In the genomic region with DNA sequence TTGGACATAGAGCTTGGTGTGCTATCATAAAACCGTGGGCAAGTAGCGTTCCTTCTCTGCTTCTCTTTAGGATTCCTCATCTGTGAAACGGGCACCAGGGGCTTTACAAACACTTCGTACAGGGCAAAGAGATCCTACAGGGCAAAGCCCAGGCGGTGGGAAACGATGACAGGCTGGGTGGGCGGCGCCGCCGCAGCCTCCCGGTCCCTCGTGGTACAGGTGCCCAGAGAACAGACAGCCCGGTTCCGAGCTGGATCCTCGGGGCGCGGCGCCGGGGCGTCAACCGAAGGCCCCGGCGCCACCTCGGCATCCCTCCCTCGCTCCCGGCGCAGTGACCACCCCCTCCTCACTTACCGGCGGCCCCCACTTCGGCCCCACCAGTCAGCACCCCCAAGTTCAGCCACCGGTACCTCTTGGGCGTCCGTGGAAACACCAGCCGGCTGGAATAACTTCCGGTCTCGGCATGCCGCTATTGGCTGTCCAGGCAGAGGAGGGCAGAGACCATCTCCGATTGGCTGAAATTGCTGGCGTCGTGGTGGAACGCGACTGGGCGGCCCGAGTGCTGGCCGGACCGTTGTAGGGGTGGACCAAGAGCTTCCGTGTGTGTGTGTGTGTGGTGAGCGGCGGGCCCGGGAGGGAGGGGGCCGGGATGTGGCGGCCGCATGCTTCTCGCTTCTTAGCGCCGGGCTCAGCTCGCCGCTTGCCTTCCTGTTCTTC, we compare ENCODE assay signal across 8 mouse cellular contexts. TPM values are rescaled to one million over a fixed set of nuclear protein-coding genes. Genes with fewer than 3 reads are reported as not detected.
DNase-seq lines count a peak whose midpoint lies in the region; ATAC-seq and TF ChIP-seq lines count a peak whose summit lies in the region.

Gene Wars, minus strand, starts transcription at position 460 of the 717 bp plus-strand sequence.

- TF ChIP-seq CTCF in heart, adult 2 months (IDR thresholded peaks at IDR 0.05) = no peak

- H3K27ac ChIP-seq in embryonic facial prominence, embryonic 14.5 days (replicated peaks; ENCODE audit: low read depth, low read length) = no peak within 1 kb of the TSS; the same call in 1 of the 2 replicates
- H3K27ac ChIP-seq in heart, adult 2 months = peak within 1 kb of the TSS; percentile 79
- no peak within 1 kb of the TSS for H3K27ac ChIP-seq in limb, embryonic 13.5 days
- H3K27ac ChIP-seq in midbrain, embryonic 16.5 days (ENCODE audit: low read length) = peak within 1 kb of the TSS; percentile 4; the same call in 1 of the 2 replicates

- H3K79me2 ChIP-seq in heart, adult 2 months (replicated peaks; ENCODE audit: control insufficient read depth, insufficient read depth, low read length) = no peaks in the 10 kb centered on the region

- H3K9me3 ChIP-seq in embryonic facial prominence, embryonic 14.5 days (ENCODE audit: control insufficient read depth, low read length) = no peaks in the 10 kb centered on the region
- no peaks in the 10 kb centered on the region for H3K9me3 ChIP-seq in limb, embryonic 13.5 days
- H3K9me3 ChIP-seq in midbrain, embryonic 16.5 days (replicated peaks; ENCODE audit: control insufficient read depth, low read length, poor library complexity, severe bottlenecking) = no peaks in the 10 kb centered on the region

- TF ChIP-seq EP300 in heart, adult 2 months (IDR thresholded peaks at IDR 0.05; ENCODE audit: insufficient read depth, low read depth, low read length) = peak; percentile 59; the same call in 1 of the 2 replicates

- ATAC-seq in embryonic facial prominence, embryonic 14.5 days (ENCODE audit: low read depth) = peak; percentile 100
- ATAC-seq in limb, embryonic 13.5 days (ENCODE audit: low FRiP score, low read depth) = peak; percentile 100
- ATAC-seq in midbrain, embryonic 16.5 days = peak; percentile 99

- intact Hi-C loops in heart, adult 2 months (cut with DNase I) = loop anchor here (5.0 kb wide), 4 partner anchors 62 to 137 kb away; partner anchors contain the start of gene Yy1

- peaks cover 9% of the 10 kb centered on the region; the same call in 1 of the 2 replicates for H3K4me1 ChIP-seq in embryonic facial prominence, embryonic 14.5 days (ENCODE audit: control insufficient read depth, insufficient read depth, low read length)
- H3K4me1 ChIP-seq in heart, adult 2 months (ENCODE audit: control insufficient read depth, insufficient read depth, low read length) = peaks cover 3% of the 10 kb centered on the region
- H3K4me1 ChIP-seq in limb, embryonic 13.5 days = peaks cover 16% of the 10 kb centered on the region
- peaks cover 20% of the 10 kb centered on the region for H3K4me1 ChIP-seq in midbrain, embryonic 16.5 days (ENCODE audit: control insufficient read depth, insufficient read depth, low read length)

- H3K9ac ChIP-seq in embryonic facial prominence, embryonic 14.5 days (ENCODE audit: low read depth, low read length) = peak within 1 kb of the TSS; percentile 80
- H3K9ac ChIP-seq in heart, adult 2 months (ENCODE audit: low read depth, low read length) = peak within 1 kb of the TSS; percentile 78
- H3K9ac ChIP-seq in limb, embryonic 13.5 days = peak within 1 kb of the TSS; percentile 81
- peak within 1 kb of the TSS; percentile 63 for H3K9ac ChIP-seq in midbrain, embryonic 16.5 days (ENCODE audit: low read depth, low read length)

- no peaks in the 10 kb centered on the region for H3K27me3 ChIP-seq in embryonic facial prominence, embryonic 14.5 days (replicated peaks; ENCODE audit: control insufficient read depth, insufficient read depth, low read length)
- no peaks in the 10 kb centered on the region for H3K27me3 ChIP-seq in heart, adult 2 months (ENCODE audit: control insufficient read depth, insufficient read depth, low read length)
- no peaks in the 10 kb centered on the region for H3K27me3 ChIP-seq in limb, embryonic 13.5 days
- no peaks in the 10 kb centered on the region for H3K27me3 ChIP-seq in midbrain, embryonic 16.5 days (ENCODE audit: control insufficient read depth, insufficient read depth, low read depth, low read length)

- WGBS in embryonic facial prominence, embryonic 14.5 days = under 1% methylated on average over 35 of the region's 58 CpGs
- WGBS in heart, adult 2 months = under 1% methylated on average over 58 of the region's 58 CpGs
- WGBS in limb, embryonic 13.5 days = under 1% methylated on average over 57 of the region's 58 CpGs
- WGBS in midbrain, embryonic 16.5 days = under 1% methylated on average over 41 of the region's 58 CpGs

- peaks cover 14% of the 10 kb centered on the region; the same call in 1 of the 2 replicates for H3K36me3 ChIP-seq in embryonic facial prominence, embryonic 14.5 days (ENCODE audit: control insufficient read depth, insufficient read depth, low read length)
- no peaks in the 10 kb centered on the region for H3K36me3 ChIP-seq in heart, adult 2 months (ENCODE audit: control insufficient read depth, insufficient read depth, low read length)
- peaks cover 22% of the 10 kb centered on the region; the same call in 1 of the 2 replicates for H3K36me3 ChIP-seq in limb, embryonic 13.5 days
- no peaks in the 10 kb centered on the region; the same call in 1 of the 2 replicates for H3K36me3 ChIP-seq in midbrain, embryonic 16.5 days (ENCODE audit: control insufficient read depth, insufficient read depth, low read length)

- DNase-seq in 3T3-L1 (ENCODE audit: low read depth, low spot score) = peak; percentile 96
- DNase-seq in adrenal gland, postnatal 4 days (ENCODE audit: low spot score in 2 of 2) = peak; percentile 91 to 93
- DNase-seq in embryonic facial prominence, embryonic 14.5 days (ENCODE audit: low spot score) = peak; percentile 98
- DNase-seq in heart, adult 2 months = peak; percentile 94 to 96
- DNase-seq in kidney, adult 8-10 months = peak; percentile 94 to 95
- peak; percentile 84 to 95 for DNase-seq in spleen, postnatal 10 days (ENCODE audit: low spot score in 2 of 2)

- H3K4me2 ChIP-seq in embryonic facial prominence, embryonic 14.5 days (ENCODE audit: low read depth, low read length) = peak within 1 kb of the TSS; percentile 87
- H3K4me2 ChIP-seq in limb, embryonic 13.5 days (replicated peaks) = peak within 1 kb of the TSS; percentile 97
- peak within 1 kb of the TSS; percentile 97 for H3K4me2 ChIP-seq in midbrain, embryonic 16.5 days (ENCODE audit: low read length)

- H3K4me3 ChIP-seq in embryonic facial prominence, embryonic 14.5 days (ENCODE audit: low read depth, low read length) = peak within 1 kb of the TSS; percentile 82
- peak within 1 kb of the TSS; percentile 74 for H3K4me3 ChIP-seq in heart, adult 2 months
- peak within 1 kb of the TSS; percentile 90 for H3K4me3 ChIP-seq in limb, embryonic 13.5 days
- H3K4me3 ChIP-seq in midbrain, embryonic 16.5 days (ENCODE audit: low read depth, low read length) = peak within 1 kb of the TSS; percentile 49

- TF ChIP-seq POLR2A in heart, adult 2 months (IDR thresholded peaks at IDR 0.05; ENCODE audit: insufficient read depth, low read depth, low read length) = peak; percentile 75

RNA-seq across cellular contexts. Expression of gene Wars, which starts in this region (rescaled TPM):
- 10 to 100 TPM; 54.9 to 59.9 TPM for total RNA-seq in adrenal gland, postnatal 4 days (2021)
- 63.6 and 73.1 TPM in 2 replicates for polyA plus RNA-seq in embryonic facial prominence, embryonic 14.5 days (2014; fragmentation: Nextera tagmentation; extraction: Ambion mirVana)
- total RNA-seq in heart, adult 2 months (2021) = 10 to 100 TPM; 29.8 to 42.4 TPM
- polyA plus RNA-seq in heart, adult 2 months (2012; rRNA removed) = 43.6 and 60.2 TPM in 2 replicates
- 78.8 and 81.2 TPM in 2 replicates for polyA plus RNA-seq in limb, embryonic 13.5 days (2015; fragmentation: Nextera tagmentation; extraction: Ambion mirVana)
- 105 and 109 TPM in 2 replicates for polyA plus RNA-seq in midbrain, embryonic 16.5 days (2015; fragmentation: Nextera tagmentation; extraction: Ambion mirVana)

Comparison
In these comparisons a context has a peak if more than half of its experiments do, and no peak if none do; other contexts are left out.
1. H3K27ac ChIP-seq: peak in heart, adult 2 months (single experiment) and midbrain, embryonic 16.5 days (single experiment); none in embryonic facial prominence, embryonic 14.5 days (single experiment) and limb, embryonic 13.5 days (single experiment).
2. Peak in every context shown above with its lines, with median percentiles within 50 percentile points of each other: DNase-seq, ATAC-seq, H3K4me2 ChIP-seq, H3K4me3 ChIP-seq and H3K9ac ChIP-seq.